Mouse (Mus musculus): ENCODE measurements at regions not wholly inside any gene's neighbourhood (a gene's known extent, or its start where the extent isn't known, plus 50 kb on each side); places are given as distances from the start of the nearest gene placed in this dataset.

DNA sequence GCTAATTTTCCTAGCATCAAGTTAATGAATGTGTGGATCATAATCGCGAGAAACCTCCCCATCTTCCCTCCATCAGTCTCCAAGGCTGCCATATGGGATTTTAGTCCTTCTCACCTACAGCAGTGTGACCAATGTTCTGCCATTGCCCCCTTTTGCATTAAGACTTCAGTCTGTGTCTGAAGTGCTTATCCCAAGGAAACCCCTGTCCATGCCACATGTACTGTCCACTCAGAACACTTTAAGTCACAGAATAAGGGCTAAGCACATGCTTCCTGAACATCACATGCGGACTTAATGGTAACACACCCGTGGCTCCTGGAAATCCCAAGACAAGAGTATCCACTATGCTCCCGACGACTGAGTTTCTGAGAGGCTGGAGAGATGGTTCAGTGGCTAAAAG, 165.7 kb upstream of the Nfe2l3 start:
- TF ChIP-seq POLR2A (IDR thresholded peaks at IDR 0.05; ENCODE audit: insufficient read depth, low read depth, low read length) (no peak), CTCF (IDR thresholded peaks at IDR 0.05; ENCODE audit: insufficient read depth, low read depth, low read length) (no peak)
